Mouse (Mus musculus) layer of hippocampus, adult 9-11 months (tissue): ENCODE measurements around the gene Cyba.
A peak's percentile ranks its signal among the peaks of the same experiment; 100 is the strongest.

Experiments used
- DNase-seq: peaks from one replicate; pipeline ENCODE4 v3.0.0; 2022

Gene Cyba

DNA sequence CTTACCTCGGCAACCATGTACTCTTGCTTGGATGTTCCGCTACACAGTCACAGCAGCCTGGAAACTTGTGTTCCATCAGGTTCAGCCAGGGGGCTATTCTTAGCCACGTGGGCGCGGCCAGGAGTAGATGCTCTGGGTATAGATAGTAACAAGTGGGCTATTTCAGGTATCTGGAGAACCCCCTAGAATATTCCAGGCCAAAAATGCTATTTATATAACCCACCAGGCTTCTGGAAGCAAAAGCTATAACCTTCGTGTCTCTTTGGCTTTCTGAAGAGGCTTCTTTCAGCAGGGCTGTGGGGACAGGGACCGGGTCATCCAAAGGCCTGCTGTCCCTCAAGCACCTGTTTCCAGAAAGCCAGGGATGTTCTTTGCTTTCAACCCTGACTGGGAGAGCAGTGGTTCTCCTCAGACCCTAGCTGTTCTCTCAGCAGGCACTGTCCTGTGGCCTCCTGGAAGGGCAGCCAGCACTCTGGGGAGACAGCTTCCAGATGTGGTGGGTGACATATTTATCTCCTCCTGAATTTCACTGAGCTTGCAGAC is 18.5 kb upstream of the Cyba start:
- no peak for DNase-seq

DNA sequence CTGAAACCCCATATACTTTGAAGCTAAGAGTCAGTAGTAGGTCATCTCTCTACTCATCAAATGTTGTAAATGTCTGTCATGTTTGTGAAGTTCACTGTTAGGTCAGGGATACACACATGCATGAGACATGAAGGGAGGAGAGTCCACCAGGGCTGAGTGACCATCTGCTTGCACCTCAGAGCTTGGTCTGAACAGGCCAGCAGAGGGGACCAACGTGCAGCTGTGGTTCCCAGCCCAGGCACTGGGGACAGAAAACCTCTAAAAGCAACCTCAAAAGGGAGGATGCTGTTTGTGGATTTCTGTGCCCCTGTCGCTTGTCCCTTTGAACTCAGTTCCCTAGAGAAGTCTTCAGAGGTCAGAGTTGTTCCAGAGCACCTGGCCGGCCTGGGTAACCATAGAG is 12.5 kb upstream of the Cyba start:
- no peak for DNase-seq

DNA sequence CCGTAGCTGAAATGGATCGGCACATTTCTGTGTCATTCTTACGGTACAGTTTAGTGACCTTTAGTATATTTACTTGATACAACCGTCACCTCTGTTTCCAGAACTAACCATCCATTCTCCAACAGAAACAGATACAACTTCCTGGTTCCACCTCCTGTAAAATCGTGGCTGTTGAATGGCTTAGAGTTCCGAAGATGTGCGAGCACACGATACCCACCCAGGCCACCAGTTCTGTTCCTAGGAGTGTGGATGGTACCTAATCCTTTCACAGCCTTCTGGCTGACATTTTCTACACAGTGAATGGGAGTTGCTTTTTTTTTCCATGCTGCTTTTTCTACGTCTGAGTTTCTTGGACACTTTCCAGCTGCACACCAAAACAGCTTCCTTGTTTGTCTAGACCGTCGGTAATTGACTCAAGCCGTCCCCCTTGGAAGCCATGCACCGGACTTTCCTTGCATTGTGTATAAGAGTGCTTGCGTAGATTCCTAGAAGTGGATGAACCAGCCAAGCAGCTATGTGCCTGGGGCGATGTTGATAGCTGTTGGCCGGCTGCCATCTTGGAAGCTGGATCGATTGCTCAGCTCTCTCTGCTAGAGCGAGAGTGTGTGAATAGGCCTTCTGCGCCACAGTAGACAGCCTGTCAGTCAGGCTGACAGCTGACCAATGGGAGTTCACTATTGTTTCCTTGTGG is 11.5 kb upstream of the Cyba start:
- peak; percentile 92 for DNase-seq

DNA sequence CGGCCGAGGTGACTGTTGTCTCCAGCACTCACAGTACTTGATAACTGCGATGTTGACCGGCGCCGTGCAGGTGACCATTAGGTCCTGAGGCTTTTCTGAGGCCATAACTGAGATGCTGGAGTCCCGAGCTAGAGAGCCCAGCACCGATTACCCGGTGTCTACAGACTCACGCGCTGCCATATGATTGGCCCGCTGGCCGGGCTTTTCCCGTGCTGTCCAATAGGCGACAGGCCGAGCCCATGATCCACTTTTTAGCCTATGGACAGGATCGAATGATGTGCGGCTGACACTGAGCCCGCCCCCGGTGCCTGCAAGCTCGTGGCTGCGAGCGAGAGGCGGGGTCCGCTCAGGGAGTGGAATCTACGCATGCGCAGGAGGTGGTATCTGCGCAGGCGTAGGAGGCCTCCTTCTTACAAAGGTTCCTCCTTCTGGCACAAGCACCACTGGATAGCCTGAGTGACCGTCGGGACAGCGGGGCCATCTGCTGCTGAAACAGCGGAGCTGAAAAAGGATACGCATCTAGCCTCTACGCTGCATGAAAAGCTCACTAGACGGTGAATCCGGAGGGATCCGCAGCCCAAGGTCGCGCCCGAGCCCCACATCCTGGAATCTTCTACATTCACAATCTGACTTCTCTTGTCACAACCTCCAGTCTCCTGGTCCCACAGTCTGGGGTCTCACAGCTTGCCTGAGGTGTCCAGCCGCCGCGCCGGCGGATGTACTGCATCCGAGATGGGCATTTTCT is 10.7 kb upstream of the Cyba start, which contains the start of gene Mvd:
TSS of gene Mvd (minus strand) at position 161 of the 745 bp plus-strand sequence.
- peak; percentile 100 for DNase-seq

DNA sequence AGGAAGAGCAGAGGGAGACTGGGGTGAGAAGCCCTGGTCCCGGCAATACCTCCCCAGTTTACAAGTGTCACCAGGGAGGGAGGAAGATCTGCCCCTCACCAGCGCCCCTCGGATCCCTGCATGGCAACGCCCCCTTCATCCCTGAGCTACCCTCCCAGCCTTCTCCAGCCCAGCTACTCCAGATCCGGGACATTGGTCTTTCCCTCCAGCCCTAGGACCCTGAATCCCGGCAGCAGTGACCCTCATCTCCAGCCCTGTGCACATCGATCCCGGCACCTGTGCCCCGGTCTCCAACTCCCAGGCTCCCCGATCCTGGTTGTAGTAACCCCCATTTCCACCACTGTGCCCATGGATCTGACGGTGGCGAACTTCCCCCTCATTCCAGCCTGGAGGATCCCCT is 10.1 kb upstream of the Cyba start:
- DNase-seq = no peak

DNA sequence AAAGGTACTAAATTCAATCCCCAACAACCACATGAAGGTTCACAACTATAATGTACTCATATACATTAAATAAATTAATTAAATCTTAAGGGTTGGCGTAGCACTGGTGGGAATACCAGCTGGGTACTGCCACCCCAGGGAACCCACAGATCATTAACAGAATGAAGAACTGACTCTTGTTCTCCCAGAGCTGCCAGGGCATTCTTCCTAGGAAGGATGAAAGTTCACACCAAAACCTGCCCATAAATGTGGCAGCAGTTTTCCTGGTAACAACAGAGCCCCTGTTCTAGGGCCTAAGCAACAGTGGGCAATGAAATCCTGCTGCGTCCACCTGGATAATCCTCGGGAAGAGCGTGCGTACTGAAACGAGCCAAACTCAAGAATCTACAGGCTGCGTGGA is 9.6 kb upstream of the Cyba start:
- DNase-seq = no peak

DNA sequence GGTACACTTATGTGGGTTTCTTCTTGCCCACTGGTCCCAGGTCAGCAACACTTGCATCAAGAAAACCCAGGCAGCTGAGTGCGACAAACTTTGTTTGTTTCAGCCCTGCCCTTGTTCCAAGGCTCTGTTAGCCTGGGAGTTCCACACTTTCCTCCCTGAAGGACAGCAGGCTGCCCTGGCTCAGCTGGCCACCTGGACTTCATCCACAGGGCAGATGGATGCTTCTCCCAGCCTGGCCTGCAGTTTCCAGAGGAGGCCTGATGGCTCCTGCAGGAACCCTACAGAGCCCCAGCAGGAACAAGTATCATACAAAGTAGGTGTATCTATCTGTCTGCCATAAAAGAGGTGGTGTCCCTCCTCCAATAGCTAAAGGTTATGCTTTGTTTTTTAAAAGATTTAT is 8.6 kb upstream of the Cyba start:
- no peak for DNase-seq

DNA sequence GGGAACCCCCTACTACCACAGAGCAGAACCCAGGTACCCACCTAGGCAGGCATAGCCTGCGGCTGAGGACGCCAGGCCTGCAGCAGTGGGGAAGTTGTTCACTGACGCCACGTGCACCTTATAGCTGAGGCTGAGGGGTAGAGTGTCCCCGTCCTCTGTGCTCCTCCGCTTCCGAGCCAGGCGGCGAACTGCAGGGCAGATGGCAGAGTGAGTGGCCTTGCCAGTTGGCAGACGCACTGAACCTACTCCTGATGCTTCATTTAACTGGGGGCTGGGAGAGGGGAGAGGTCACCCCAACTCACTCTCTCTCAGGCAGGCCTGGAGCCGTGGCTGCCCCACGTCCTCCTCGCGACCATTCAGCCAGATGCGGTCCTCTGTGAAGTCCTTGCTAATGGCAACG is 6.6 kb upstream of the Cyba start:
- no peak for DNase-seq

DNA sequence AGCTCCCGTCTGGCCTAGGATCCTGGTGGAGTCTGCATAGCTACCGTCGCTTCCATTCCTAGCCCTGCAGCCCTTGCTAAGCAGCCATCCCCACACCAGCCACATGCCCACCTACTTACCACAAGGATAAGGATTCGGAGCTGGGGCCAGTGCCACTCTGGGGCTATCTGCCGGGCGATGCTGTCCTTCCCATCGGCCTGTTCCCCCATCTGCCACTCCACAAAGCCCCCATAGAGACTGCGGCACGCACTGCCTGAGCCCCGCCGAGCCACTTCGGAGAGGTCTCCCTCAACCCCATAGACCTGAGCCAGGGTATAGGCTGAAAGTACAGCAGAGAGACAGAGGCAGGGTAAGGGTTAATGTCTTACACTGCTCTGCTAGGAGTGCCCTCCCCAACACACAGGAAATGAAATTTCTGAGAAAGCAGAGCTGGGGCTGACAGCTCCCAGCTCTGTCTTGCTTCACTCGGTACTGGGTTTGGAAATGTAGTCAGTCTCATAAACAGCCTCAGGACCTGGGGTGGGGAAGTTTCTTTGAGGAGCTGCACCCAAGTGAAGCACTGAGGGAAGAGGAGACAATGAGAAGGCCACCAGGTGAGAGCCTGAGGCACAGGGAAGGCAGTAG is 5.1 kb upstream of the Cyba start:
- no peak for DNase-seq

DNA sequence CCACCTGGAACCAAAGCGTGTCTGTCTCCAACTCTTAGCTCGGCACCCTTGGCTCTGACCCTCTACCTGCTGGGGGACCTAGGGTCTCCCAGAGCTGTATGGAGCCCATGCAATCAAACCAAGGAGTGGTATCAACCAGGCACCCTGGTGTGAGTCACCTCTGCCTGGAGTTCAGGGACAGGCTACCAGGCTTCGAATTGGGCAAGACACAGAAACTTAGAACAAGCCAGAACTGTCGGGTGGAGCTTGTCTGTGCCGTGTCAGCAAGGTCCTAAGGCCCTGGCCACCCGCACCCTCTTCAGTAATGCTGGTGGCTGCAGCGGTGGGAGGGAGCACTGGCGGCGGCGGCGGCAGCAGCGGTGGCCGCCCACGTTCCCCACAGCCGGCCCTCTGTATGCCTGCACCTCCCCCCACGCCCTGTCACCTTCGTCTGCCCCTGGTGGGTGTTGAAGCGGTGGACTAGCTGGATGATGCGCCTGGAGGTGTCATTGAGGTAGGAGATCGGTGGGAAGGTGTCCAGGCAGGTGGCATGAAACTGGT is 3.9 kb upstream of the Cyba start:
- no peak for DNase-seq

DNA sequence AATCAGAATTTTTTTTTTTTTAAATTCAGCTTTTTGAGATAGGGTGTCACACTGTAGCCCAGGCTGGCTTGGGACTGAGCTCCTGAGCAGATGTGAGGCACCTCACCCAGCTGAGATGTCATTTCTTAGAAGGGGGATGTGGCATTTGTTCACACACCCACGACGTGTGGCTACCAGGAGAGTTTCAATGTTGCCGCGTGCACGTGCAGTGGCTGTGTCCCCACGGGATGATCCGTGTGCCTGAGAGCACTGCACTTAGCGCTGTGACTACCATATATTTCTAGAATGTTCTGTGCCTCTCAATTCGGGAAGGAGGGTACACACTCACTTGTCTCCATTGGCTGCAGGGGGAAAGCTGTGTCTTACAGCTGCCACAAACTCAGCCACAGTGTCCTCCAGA is 3.4 kb upstream of the Cyba start:
- DNase-seq = no peak

DNA sequence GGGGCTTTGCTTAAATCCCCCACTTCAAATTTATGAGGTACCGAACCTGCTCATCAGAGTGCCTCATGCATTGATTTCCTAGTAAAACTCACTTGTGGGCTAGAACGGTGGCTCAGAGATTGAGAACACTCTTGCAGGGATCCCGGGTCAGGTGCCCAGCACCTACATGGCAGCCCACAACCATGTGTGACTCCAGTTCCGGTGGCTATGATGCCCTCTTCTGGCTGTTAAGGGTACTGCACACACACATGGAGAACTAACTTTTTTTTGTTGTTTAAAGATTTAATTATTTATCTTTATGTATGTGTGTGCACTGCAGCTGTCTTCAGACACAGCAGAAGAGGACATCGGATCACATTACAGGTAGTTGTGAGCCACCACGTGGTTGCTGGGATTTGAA is 2.6 kb upstream of the Cyba start:
- DNase-seq = no peak

DNA sequence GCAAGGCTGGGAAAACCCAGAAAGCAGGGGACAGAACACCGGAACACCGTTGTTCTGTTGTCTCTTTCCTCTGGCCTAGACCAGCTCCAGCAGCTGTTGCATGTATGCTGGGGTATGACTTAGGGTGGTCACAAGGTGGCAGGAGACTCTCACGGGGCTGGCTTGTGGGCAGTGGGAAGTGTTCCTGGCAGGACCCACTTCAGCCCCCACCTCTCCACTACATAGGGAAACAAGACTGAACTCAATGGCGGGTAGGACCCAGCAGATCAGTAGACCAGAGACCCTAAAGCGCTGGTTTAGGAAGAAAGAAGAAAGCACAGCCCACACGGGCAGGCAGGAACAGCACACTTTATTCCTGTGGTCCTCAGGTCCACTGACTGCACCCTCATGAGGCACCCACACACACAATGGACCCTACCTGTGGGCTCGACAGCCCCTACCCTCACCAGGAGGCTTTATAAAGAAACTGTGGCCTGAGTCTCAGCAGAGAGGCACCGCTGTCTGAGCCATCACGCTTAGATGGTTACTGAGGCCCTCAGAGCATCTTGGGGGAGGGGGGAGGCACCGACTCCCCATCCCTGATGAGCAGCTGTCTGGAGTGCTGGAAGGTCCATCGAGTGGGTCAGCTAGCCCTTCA is 657 bp upstream of the Cyba start:
- no peak for DNase-seq

DNA sequence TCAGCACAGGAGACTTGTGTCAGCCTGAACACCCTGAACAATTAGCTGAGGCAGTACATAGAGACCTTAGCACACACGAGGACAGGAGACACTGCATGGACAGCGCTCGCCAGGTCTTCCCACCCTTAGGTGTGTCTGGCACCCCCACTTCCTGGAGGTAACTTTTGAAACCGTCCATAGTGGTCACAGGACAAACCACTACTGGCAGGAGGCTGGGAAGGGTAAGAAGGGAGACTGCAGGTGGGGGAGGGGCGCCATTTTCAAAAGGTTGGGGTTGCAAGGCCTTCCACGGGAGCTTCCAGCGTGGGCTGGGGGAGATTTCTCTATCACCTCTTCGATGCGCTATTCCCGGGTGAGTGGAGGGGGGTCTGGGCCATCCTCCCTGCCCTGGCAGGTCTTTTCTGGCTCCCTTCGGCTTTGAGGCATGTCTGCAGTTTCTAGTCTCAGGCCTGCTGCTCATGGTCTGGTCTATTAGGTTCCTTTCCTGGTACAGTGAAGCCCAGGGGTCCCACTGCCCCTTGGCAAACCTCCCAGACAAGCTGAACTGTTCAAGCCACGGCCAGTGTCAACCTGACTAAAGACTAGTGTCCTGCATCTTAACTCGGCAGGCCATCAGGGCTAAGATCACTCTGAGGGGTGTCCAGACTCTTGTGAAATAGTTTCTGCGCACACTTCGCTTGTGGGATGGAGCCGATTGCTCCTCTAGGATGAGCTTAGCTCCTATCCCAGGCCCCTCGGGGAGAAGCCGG is 862 bp downstream of the Cyba start:
- no peak for DNase-seq

DNA sequence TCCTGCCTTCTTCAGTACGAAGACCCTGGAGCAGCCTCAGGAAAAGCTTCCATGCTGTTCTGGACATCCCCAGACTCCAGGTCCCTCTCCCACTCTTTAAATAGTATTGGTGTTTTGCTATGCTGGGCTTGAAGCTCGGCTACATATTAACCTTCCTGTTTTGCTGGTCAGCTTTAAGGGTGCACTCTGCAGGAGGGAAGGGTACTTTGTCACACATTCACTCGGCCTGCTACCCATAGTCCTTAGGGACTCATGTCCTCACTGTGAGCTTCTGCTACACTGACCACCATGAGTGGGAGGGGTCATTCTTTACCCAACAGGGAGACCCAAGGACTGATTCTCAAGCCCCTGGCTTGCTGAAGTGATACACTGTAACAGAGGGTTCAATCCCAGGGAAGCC is 2.1 kb downstream of the Cyba start:
- no peak for DNase-seq

DNA sequence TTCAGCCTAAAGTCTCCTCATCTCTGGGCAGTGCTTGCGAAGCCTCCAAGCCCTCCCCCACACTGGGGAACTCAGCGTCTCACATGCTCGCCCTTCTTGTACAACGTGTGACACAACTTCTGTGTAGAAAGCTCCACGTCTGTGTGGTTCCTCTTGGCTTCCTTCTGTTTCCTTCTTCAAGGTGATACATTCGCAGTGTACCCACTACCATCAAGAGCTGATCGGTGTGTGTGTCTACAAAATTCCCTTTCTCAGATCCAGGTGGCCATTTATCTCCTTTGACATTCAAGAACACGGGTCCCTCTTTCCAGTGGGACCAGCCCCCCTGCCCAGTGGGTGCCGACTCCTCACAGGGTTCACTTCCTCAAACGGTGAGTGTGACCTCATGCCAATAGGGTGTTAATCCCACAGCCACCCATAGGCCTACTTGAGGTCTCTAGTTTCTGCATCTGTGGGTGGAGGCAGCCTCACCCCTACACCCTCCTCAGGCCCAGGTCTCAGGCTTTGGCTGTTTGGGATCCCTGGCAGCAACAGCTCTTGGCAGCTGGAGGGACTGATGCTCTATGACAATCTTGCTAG is 2.6 kb downstream of the Cyba start:
- peak; percentile 71 for DNase-seq

DNA sequence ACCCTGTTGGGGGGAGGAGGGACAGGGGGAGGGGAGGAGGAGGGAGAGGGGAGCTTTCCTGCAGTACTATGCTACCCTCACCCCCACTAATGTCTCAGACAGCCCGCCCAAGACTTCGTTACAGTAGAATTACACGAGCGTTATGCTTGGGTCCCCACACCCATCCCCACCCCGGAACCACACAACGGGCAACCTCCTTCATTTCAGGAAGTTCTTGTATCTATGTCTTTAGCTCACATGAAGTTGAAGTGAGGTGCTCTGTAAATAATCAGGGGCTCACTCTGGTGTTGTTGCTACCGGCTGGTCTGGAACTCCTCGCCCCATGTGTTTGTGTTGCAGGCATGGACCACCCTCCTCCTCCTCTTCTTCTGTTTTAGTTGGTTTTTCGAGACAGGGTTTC is 4.6 kb downstream of the Cyba start:
- DNase-seq = no peak

DNA sequence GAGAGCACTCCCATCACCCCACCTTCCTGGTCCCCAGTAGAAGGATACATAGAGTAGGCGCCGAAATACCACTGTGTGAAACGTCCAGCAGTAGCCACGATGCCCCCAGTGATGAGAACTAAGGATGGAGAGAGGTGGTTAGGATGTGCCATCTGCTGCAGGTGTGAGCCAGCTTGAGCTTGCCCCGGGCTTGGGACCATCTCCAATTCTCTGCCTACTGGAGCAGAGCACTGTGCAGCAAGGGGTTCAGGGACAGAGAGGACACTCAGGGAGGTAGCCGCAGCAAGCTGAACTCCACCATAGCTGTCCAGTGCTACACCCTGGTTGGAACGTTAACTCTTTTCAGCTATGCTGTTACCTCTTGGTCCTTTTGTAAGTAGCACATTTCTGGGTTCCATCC is 5.1 kb downstream of the Cyba start:
- no peak for DNase-seq

DNA sequence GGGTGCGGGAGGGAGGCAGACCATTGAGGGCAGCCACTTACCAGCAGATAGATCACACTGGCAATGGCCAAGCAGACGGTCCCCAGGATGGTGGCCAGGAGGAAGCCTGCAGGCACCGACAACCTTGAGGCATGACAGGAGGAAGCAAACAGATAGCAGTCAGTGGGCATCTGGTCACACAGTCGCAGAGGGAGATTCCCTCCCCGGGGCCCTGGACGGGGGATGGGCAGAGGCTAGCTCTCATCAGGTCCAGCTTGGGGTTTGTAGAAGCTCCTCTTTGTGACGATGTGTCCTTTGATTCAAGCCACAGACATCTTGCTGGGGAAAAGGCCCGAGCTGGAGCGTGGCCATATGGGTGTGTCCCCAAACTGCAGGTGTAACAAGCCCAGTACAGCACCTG is 6.6 kb downstream of the Cyba start:
- DNase-seq = no peak

DNA sequence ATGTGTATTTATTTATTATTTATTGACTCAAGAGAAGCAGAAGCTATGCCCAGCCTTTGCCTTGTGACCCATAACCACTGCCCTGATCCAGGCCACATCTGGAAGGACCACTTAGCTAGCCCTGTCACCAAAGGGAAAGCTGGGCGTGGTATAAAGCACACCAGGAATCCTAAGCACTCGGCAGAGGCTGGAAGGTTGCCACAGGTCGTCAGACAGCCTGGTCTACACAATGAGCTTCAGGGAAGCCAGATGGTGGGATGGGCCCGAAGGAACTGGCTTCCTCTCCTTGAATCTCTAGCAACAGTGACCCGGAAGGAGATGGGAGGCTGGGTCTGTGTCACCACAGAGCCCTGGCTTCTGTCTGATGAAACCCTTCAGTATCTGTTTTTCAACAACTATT is 9.1 kb downstream of the Cyba start:
- no peak for DNase-seq

DNA sequence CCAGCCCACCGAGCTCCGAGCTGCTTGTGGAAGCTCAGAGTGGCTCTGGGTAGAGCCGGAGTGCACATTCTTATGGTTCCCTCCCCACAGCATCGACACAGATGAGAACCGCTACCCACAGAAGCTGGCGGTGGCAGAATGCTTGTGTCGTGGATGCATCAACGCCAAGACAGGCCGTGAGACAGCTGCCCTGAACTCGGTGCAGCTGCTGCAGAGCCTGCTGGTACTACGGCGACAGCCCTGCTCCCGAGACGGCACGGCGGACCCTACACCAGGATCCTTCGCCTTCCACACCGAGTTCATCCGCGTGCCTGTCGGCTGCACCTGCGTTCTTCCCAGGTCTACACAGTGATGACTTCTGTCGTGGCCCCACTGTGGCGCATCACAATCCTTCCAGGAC is 9.5 kb downstream of the Cyba start:
- no peak for DNase-seq
